Mouse (Mus musculus) liver, adult 2 months (tissue): ENCODE data around the gene Pea15a. TPM values are rescaled to one million over a fixed set of nuclear protein-coding genes. Genes with fewer than 3 reads are reported as not detected.
A peak's percentile ranks its signal among the peaks of the same experiment; 100 is the strongest.

Source experiments
- DNase-seq: peaks from one replicate; pipeline ENCODE4 v3.0.0-alpha.2; 2011; ENCODE audit warnings: low read depth, low spot score; ENCODE audit errors: extremely low read depth
- H3K27ac ChIP-seq: fragments of 200-500 bp; replicated peaks from 2 replicates; pipeline ENCODE4 v1.5.1; 2012; ENCODE audit warnings: low read depth, mild to moderate bottlenecking, control low read depth, inconsistent platforms, low read length; ENCODE audit not compliant: insufficient read depth
- H3K27me3 ChIP-seq: fragments of 200-500 bp; 2 replicates; pipeline ENCODE4 v1.6.1; 2012; ENCODE audit warnings: mild to moderate bottlenecking, moderate library complexity, low read length, inconsistent platforms; ENCODE audit not compliant: control insufficient read depth, insufficient read depth
- H3K36me3 ChIP-seq: fragments of 200-500 bp; 2 replicates; pipeline ENCODE4 v1.6.1; 2012; ENCODE audit warnings: low read length, inconsistent platforms; ENCODE audit not compliant: control insufficient read depth, insufficient read depth
- H3K4me1 ChIP-seq: fragments of 200-500 bp; 2 replicates; pipeline ENCODE4 v1.6.1; 2011; ENCODE audit warnings: low read length; ENCODE audit not compliant: control insufficient read depth, insufficient read depth
- H3K4me3 ChIP-seq: fragments of 200-500 bp; 2 replicates; pipeline ENCODE4 v1.5.1; 2011; ENCODE audit warnings: low read depth, mild to moderate bottlenecking, control low read depth, low read length, moderate library complexity; ENCODE audit not compliant: insufficient read depth
- H3K79me2 ChIP-seq: fragments of 200-500 bp; 2 replicates; pipeline ENCODE4 v1.6.1; 2012; ENCODE audit warnings: inconsistent platforms, mild to moderate bottlenecking, low read length, moderate library complexity; ENCODE audit not compliant: control insufficient read depth, insufficient read depth
- H3K9ac ChIP-seq: fragments of 200-500 bp; 2 replicates; pipeline ENCODE4 v1.6.1; 2012; ENCODE audit warnings: low read depth, mild to moderate bottlenecking, control low read depth, inconsistent platforms, low read length
- CTCF ChIP-seq: fragments of 200-500 bp; IDR thresholded peaks from 2 replicates; pipeline ENCODE4 v1.5.1; 2011; ENCODE audit warnings: low read depth, low read length, control low read depth
- POLR2A ChIP-seq: fragments of 200-500 bp; IDR thresholded peaks from 2 replicates; pipeline ENCODE4 v1.6.1; 2011; ENCODE audit warnings: low read length, control low read depth; ENCODE audit not compliant: insufficient read depth; ENCODE audit errors: extremely low read depth
- WGBS: fragments of 180-500 bp; shearing (Covaris S2); methylation state at CpG from one replicate; pipeline ENCODE4 v1.1.7; 2018; 5-methylcytosine and 5-hydroxymethylcytosine counted together
- polyA plus RNA-seq: library from polyadenylated mRNA; depleted of rRNA; stranded (reverse); fragments of >200 nt; gene quantifications from 2 replicates; pipeline ENCODE4 v1.2.3, GENCODE M21; 2012
- total RNA-seq: library from RNA; depleted of rRNA; stranded (reverse); fragments of >200 nt; gene quantifications from 2 replicates; pipeline ENCODE4 v1.2.3, GENCODE M21; 2014

Pea15a gene
- total and polyA plus RNA-seq, 2 experiments = 9.4 to 10.2 TPM

DNA sequence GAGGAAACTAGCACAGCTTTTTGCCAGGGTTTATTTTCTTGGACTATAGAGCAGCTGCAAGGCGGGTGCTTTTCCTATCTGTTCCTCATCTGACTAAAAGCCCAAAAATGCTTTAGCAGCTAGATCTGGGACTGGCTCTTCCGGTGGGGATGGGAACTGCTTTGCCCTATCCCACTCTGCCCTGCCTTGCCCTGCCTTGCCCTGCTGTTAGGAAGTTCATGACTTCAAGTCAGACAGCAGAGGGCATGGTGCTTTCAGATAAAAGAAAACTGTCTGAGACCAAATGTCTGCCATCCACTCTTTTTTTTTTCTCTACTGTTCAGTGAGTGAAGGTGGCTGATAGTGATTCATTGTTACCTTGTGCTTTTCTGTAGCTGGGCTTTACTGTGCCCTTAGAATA, 15.0 kb downstream of the Pea15a start:
- Histone ChIP-seq H3K4me3 (no peak overlapping the region), H3K4me1 (no peaks in the 10 kb centered on the region), H3K27ac (no peak overlapping the region), H3K27me3 (no peaks in the 10 kb centered on the region), H3K9ac (no peak overlapping the region), H3K36me3 (peaks cover 72% of the 10 kb centered on the region), H3K79me2 (no peaks in the 10 kb centered on the region)
- no peak for DNase-seq
- TF ChIP-seq CTCF (no peak), POLR2A (no peak)
- WGBS = 71% methylated on average over 2 of the region's 2 CpGs

DNA sequence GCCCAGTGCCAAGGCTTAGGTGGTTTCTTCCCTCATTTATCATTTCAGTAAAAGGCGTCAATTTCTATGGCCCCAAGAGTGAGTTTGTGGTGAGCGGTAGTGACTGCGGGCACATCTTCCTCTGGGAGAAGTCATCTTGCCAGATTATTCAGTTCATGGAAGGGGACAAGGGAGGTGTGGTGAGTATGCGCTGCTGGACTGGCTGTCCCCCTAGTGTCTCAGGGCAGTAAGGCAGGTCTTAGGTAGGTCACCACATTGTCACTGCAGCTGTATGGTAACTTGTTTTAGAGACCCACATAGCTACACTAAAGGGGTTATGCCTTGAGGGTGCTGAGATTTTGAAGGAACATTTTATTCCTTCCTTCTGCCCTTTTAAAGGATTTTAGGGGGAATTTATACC, 17.7 kb downstream of the Pea15a start:
- DNase-seq = no peak
- Histone ChIP-seq H3K36me3 (peaks cover 74% of the 10 kb centered on the region), H3K27me3 (no peaks in the 10 kb centered on the region), H3K79me2 (no peaks in the 10 kb centered on the region; the same call in 1 of the 2 replicates), H3K9ac (no peak overlapping the region), H3K4me1 (no peaks in the 10 kb centered on the region), H3K4me3 (no peak overlapping the region), H3K27ac (no peak overlapping the region)
- TF ChIP-seq POLR2A (no peak), CTCF (peak; percentile 76)
- WGBS = 62% methylated on average over 4 of the region's 4 CpGs

DNA sequence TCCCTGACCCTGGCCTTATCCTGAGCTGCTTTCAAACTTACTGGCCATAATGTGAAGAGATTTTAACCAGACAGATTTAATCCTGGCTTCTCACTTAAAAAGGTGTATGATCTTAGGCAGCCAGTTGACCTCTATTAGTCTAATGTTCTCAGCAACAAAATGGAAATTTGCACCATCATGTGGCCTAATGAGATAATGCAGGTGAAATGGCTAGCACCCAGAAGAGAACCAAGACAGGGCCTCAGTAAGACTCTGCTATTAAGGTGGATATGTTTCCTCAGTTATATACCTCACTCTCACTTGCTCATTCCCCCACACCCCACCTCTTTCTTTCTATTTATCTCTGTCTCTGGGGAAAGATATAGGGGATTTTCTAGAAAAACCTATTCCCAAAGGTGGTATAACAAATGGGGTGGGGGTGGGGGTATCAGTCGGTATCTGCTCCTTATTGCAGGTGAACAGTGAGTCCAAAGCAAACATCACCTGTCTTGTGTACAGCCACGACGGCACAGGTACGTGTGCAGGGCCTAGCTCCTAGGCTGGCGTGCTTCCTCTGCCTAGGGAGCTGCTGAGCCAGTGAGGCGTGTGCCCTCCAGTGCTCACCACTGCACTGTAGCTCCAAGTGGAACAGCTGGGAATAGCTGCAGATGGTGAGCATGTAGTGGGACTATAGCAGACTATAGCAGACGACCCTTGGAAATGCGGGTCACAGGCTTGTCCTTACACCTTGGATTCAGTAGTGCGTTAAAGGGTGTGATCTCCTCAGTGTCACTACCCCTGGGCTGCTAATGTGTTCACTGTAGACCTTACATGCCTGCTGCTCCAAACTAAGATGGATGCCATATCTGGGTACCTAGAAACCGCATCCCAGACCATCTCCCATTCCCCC, 20.0 kb downstream of the Pea15a start:
- H3K4me1 ChIP-seq = no peaks in the 10 kb centered on the region
- no peak for DNase-seq
- H3K27me3 ChIP-seq = no peaks in the 10 kb centered on the region
- TF ChIP-seq POLR2A (no peak), CTCF (peak; percentile 17; the same call in 1 of the 2 replicates)
- H3K4me3 ChIP-seq = no peak overlapping the region
- peaks cover 74% of the 10 kb centered on the region for H3K36me3 ChIP-seq
- 89% methylated on average over 10 of the region's 10 CpGs for WGBS
- H3K79me2 ChIP-seq = no peaks in the 10 kb centered on the region; the same call in 1 of the 2 replicates
- H3K27ac ChIP-seq = no peak overlapping the region
- H3K9ac ChIP-seq = no peak overlapping the region

GRCm38 (mm10) chr1:172183915-172184314, 22.7 kb downstream of the Pea15a start:
- H3K36me3 ChIP-seq = peaks cover 76% of the 10 kb centered on the region
- no peak overlapping the region for H3K4me3 ChIP-seq
- no peak for DNase-seq
- TF ChIP-seq POLR2A (no peak), CTCF (no peak)
- H3K79me2 ChIP-seq = no peaks in the 10 kb centered on the region; the same call in 1 of the 2 replicates
- no peaks in the 10 kb centered on the region for H3K27me3 ChIP-seq
- H3K4me1 ChIP-seq = no peaks in the 10 kb centered on the region
- H3K9ac ChIP-seq = no peak overlapping the region
- H3K27ac ChIP-seq = no peak overlapping the region

- H3K27me3 ChIP-seq = no peaks in the 10 kb centered on the region
- TF ChIP-seq POLR2A (no peak), CTCF (no peak)
- DNase-seq = no peak
- 96% methylated on average over 6 of the region's 6 CpGs for WGBS
- no peaks in the 10 kb centered on the region for H3K4me1 ChIP-seq
- no peaks in the 10 kb centered on the region; the same call in 1 of the 2 replicates for H3K79me2 ChIP-seq
- H3K36me3 ChIP-seq = peaks cover 72% of the 10 kb centered on the region
- H3K4me3 ChIP-seq = no peak overlapping the region
- no peak overlapping the region for H3K9ac ChIP-seq
- H3K27ac ChIP-seq = no peak overlapping the region
Observed at GRCm38 (mm10) chr1:172183056-172183455, 23.5 kb downstream of the Pea15a start.

DNA sequence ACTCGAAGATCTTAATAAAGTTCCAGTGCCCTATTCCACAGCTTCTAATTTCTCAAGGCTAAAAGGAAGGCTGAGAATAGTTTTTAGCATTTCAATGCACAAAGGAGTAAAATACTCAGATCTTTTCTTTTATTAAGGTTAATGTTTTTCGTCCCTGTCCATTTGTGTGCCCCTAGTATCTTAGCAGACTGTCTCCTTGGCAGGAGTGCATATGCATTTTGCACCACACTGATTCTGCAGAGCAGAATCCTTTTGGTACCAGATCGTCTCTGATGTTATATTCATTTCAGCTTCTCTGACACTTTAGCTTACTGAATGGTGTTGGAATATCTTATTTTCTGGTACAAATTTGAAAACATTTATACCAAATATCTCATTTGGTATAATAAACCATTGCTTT, 24.8 kb downstream of the Pea15a start:
- WGBS = 95% methylated on average over 3 of the region's 3 CpGs
- Histone ChIP-seq H3K27ac (no peak overlapping the region), H3K36me3 (peaks cover 68% of the 10 kb centered on the region), H3K4me3 (no peak overlapping the region), H3K27me3 (no peaks in the 10 kb centered on the region), H3K9ac (no peak overlapping the region), H3K79me2 (no peaks in the 10 kb centered on the region; the same call in 1 of the 2 replicates), H3K4me1 (no peaks in the 10 kb centered on the region)
- DNase-seq = no peak
- no peak for TF ChIP-seq CTCF
- no peak for TF ChIP-seq POLR2A
